Mouse (Mus musculus) layer of hippocampus, adult 2 months (tissue): ENCODE measurements around the gene Madd. TPM values are rescaled to one million over a fixed set of nuclear protein-coding genes. Genes with fewer than 3 reads are reported as not detected.

Source experiments
- DNase-seq, 2 experiments: peaks; one replicate each; pipeline ENCODE4 v3.0.0; 2022; ENCODE audit warnings: low spot score in 2 of 2
- H3K27ac ChIP-seq: fragments of 200-600 bp; 2 replicates; pipeline ENCODE4 v1.8.1; 2022
- H3K4me3 ChIP-seq: fragments of 200-600 bp; 2 replicates; pipeline ENCODE4 v1.8.1; 2022; ENCODE audit warnings: mild to moderate bottlenecking
- CTCF ChIP-seq: fragments of 200-600 bp; conservative IDR thresholded peaks from 2 replicates; pipeline ENCODE4 v1.8.1; 2022; ENCODE audit warnings: antibody characterized with exemption, mild to moderate bottlenecking, moderate library complexity
- total RNA-seq, 2 experiments: library from RNA; stranded (reverse); gene quantifications; 2 replicates each; pipeline ENCODE4 v1.2.3; 2021

Gene Madd
- total RNA-seq, 2 experiments from 2014 or later, result 250 to 258 TPM

DNA sequence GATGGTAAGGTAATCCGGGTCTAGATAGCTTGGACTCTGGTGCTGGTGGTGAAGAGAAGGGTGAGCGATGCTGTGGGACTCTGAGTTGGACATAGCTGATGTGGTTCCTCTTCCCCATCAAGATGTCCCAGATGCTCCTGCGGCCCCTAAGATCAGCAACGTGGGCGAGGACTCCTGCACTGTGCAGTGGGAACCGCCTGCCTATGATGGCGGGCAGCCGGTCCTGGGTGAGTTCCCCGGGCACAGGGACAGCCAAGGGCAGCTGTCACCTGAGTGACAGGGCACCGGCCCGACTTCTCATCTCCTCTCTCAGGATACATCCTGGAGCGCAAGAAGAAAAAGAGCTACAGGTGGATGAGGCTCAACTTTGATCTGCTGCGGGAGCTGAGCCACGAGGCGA lies 52.4 kb downstream of the Madd start:
- no peak overlapping the region for H3K4me3 ChIP-seq
- no peak for DNase-seq
- TF ChIP-seq CTCF, result no peak
- H3K27ac ChIP-seq, result no peak overlapping the region

DNA sequence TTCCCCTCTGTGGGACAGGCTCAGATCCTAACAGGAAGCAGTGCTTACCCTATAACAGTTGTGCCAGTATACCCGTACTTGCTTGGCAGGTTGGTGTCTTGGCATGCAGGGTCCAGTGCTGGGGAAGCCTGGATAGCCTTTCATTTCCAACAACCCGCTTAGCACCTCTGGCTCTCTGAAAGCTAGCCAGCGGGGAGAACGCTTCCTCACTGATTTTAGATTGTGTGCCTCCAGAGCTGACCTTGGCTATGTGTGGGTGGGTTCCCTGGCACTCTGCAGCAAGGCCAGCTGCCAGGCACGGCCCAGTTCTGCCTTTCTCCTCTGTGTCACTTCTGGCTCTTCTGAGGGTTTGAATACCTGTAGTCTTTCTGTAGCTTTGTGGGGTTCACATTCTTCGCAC lies 53.5 kb downstream of the Madd start:
- no peak overlapping the region for H3K27ac ChIP-seq
- no peak overlapping the region for H3K4me3 ChIP-seq
- DNase-seq, result no peak
- no peak for TF ChIP-seq CTCF

DNA sequence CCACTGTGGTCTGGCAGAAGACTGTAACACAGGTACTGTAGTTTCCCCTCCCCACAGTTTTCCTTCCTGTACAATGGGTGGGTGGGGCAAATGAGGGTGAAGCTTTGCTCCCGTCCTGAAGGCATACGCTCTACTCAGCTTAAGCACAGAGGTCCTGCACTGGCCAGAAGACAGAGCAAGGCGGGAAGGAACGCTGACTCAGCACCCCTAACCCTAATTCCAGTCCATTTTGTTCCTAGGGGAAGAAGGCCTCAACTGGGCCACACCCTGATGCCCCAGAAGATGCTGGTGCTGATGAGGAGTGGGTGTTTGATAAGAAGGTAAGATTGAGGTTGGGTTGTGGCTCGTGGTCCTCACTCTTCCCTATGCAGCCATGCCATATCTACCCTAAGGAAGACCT lies 54.9 kb downstream of the Madd start:
- DNase-seq, result no peak
- no peak overlapping the region for H3K4me3 ChIP-seq
- TF ChIP-seq CTCF, result no peak
- no peak overlapping the region for H3K27ac ChIP-seq

DNA sequence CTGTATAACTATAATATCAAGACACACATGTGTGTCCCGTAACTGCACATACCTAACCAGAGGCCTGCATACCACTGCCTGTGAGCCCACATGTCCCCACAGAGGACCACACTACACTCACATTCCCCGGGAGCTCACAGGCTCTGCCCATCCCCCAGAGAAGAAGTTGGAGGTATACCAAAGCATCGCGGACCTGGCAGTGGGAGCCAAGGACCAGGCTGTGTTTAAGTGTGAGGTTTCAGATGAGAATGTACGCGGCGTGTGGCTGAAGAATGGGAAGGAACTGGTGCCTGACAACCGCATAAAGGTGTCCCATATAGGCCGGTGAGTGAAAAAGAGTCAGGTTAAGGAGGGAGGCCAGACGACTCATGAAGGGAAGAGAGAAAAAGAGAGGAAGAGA lies 58.5 kb downstream of the Madd start:
- DNase-seq, result no peak
- Histone ChIP-seq H3K4me3 (no peak overlapping the region), H3K27ac (no peak overlapping the region)
- no peak for TF ChIP-seq CTCF

DNA sequence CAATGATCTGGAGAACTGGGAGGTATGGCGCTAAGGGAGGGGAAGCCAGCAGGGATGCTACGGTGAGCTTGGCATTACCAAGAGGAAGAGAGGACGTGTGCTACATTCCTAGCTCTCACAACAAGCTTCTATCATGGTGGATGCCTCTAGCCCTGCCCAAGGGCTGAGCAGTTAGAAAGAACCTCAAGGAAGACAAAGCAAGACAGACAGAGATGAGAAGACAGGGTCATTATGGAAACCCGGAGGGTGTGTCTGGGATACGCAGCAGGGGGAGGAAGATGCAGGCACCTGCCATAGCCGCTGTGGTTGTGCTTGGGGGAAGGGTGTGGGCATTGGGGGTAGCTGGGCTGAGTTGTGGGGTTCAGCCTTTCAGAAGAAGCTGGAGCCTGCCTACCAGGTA lies 60.1 kb downstream of the Madd start:
- Histone ChIP-seq H3K27ac (no peak overlapping the region), H3K4me3 (no peak overlapping the region)
- no peak for DNase-seq
- no peak for TF ChIP-seq CTCF

DNA sequence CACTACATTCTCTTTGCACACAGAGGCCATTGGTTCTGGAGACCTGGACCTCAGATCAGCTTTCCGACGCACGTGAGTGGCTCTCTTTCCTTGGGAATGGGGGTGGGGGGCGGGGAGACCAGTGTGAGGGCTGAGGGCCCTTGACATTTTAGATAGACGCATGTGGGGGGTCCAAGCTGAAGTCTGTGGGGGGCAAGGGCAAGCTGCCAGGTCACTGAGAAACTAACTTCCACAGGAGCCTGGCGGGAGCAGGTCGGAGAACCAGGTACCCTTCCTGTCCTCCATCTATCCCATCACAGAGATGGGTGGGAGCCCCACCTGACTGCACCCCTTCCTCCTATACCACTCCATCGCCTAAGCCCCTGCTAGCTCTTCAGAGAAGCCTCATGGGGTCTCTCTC lies 62.1 kb downstream of the Madd start:
- Histone ChIP-seq H3K27ac (no peak overlapping the region), H3K4me3 (no peak overlapping the region)
- DNase-seq, result no peak
- TF ChIP-seq CTCF, result no peak

DNA sequence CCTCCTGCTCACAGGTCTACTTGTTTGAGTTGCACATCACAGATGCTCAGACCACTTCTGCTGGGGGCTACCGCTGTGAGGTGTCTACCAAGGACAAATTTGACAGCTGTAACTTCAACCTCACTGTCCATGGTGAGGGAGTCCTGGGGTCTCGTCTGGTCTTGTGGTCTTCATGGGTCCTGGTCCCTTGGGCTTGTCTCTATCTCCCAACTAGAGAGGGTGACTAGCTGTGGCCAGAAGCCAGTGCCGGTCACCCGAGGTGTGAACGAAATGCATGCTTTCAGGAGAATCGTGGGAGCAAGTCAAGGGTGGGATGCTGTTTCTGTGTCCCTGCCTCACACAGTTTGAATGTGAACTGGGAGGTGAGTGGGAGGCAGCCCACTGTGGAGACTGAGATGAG lies 62.6 kb downstream of the Madd start:
- TF ChIP-seq CTCF, result no peak
- no peak for DNase-seq
- Histone ChIP-seq H3K4me3 (no peak overlapping the region), H3K27ac (no peak overlapping the region)

DNA sequence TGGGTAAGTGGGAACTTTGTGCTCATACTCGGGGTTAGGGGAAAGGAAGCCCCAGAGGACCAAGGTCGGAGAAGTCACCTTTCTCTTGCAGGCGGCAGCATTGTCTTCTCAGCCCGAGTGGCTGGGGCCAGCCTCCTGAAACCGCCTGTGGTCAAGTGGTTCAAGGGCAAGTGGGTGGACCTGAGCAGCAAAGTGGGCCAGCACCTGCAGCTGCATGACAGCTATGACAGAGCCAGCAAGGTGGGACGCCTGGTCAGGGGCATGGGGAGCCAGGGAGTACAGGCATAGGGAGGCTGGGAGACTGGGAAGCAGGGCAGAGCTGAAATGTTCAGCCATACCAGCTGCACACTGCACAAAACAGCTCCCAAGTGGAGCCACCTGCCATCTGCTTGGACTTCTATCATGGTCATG lies 63.4 kb downstream of the Madd start:
- Histone ChIP-seq H3K4me3 (no peak overlapping the region), H3K27ac (no peak overlapping the region)
- no peak for TF ChIP-seq CTCF
- DNase-seq, result no peak

DNA sequence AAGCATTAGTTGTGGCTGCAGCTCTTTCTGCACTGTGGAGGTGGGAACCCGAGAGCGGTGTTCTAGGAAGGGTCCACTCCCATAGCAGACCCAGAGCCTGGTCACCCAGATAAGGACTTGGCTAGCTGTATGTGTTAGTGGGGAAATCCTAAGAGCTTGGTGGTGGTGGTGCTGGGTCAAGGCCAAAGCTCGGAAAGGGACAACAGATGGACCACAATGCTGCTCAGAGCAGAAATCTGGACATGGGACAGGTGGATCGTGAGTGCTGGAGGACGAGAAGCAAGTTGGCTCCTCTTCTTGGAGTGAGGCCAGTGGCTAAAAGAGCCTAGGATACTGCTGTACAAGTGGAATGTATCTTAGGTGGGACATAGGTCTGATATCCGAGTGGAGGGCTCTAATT lies 64.1 kb downstream of the Madd start:
- Histone ChIP-seq H3K4me3 (no peak overlapping the region), H3K27ac (no peak overlapping the region)
- no peak for TF ChIP-seq CTCF
- no peak for DNase-seq

DNA sequence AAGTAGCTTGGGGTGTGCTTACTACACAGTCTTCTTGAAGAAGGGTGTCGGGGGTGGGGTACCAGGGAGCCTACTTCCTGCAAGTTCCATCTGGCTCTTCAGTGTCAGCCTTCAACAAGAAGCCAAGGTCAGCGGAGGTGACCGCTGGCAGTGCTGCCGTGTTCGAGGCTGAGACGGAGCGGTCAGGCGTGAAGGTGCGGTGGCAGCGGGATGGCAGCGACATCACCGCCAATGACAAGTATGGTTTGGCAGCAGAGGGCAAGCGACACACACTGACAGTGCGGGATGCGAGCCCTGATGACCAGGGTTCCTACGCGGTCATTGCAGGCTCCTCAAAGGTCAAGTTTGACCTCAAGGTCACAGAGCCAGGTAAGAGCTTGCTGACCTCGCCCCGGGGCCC lies 64.6 kb downstream of the Madd start:
- TF ChIP-seq CTCF, result no peak
- DNase-seq, result no peak
- H3K27ac ChIP-seq, result no peak overlapping the region
- H3K4me3 ChIP-seq, result no peak overlapping the region

DNA sequence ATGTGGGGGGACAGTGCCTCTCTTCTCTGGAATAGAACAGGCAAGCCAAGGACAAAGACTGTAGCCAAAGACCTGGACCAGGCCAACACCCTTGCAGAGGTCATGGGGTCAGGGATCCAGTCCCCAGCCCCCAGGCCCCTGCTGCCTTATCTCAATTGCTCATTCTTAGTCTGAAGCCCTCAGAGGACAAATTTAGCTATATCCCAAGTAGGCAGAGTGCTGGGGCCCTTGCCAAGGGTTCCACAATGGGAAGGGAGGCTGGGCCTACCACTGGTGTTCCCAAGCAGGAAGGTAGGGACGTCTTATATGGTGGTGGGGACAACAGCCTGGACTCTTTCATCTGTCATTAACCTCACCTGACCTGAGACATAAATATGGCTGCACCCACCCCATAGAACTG lies 65.0 kb downstream of the Madd start:
- no peak overlapping the region for H3K27ac ChIP-seq
- DNase-seq, result no peak
- no peak for TF ChIP-seq CTCF

DNA sequence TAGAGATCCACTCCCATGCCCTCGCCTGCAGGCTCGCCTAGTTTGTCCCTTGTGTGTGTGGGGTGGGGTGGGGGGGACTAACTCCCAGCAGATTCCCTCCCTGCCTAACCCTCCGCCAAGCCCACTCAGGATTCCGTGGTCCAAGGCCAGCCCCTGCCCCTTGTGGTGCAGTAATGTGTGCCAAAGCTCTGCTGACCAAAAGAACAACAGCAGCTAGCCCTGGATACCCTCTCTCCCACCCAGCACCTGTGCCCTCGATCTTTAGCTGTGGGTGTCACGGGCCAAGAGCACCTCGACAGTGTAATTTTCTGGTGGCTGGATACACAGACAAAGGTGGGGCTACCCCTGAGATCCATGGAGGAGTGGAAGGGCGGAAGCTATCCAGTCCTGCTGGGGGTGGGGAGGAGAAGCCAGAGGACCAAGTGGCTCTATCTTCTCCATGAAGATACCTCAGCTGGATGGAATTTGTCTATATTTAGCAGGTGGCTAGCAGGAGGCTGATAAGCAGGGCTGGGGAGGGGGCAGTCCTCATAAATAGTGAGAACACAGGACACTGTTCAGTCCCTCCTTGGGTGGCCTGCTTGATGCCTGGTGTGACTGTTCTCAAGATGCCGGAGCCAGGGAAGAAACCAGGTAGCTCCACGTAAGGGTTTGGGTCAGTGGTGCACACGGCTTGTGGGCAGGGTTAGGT lies 65.9 kb downstream of the Madd start, which contains the start of gene Mybpc3:
Gene Mybpc3 (plus strand): TSS at position 560 of the 691 bp plus-strand sequence.
- H3K27ac ChIP-seq, result no peak within 1 kb of the TSS
- DNase-seq, result no peak
- no peak for TF ChIP-seq CTCF
- no peak within 1 kb of the TSS for H3K4me3 ChIP-seq

More for the DNA sequence above, 65.0 kb downstream of the Madd start:
- H3K4me3 ChIP-seq, result no peak overlapping the region

DNA sequence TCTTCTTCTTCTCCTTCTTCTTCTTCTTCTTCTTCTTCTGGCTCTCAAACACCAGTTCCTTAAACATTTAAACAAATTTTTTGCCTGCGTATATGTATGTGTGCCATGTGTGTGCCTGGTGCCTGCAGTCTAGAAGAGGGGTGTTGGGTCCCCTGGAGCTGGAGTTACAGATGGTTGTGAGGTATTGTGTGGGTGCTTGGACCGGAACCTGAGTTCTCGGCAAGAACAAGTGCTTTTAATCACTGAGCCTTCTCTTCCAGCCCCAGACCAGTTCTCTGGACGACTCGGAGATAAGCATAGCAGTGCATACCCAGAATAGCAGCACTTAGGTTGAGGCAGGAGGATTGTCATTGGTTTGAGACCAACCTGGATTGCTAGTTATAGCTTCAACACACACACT lies 66.8 kb downstream of the Madd start:
- peak in 1 of 2 experiments; percentile 32 for DNase-seq
- no peak for TF ChIP-seq CTCF
- no peak overlapping the region for H3K27ac ChIP-seq
- H3K4me3 ChIP-seq, result no peak overlapping the region

DNA sequence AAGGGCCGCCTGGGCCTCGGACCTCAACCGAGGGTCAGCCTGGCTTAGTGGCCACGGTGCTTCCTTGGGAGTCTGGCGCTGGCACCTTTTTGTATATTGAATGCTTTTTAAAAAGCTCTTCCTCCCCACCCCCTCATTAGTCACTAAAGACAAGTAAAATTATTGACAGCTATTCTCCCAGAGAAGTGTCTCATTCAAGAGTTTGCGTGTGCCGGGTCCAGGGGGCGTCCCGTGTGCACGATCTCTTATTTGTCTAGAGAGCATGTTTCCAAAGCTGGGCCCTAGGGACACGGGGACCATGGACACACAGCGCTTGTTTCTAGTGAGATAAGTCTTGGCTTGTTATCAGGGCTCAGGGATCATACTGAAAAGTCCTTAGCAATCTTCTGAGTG lies 68.1 kb downstream of the Madd start:
- no peak for DNase-seq
- no peak for TF ChIP-seq CTCF
- Histone ChIP-seq H3K4me3 (peak overlapping the region; percentile 56), H3K27ac (no peak overlapping the region; the same call in 1 of the 2 replicates)
